Mouse (Mus musculus) myocyte (in vitro differentiated cells): ENCODE results near the gene Tacr3.

Experiments
- E2F4 ChIP-seq: IDR thresholded peaks from one replicate; pipeline ENCODE4 v1.6.1; 2011; ENCODE audit warnings: mild to moderate bottlenecking, control low read depth, moderate library complexity; ENCODE audit not compliant: insufficient read depth
- MAX ChIP-seq: IDR thresholded peaks from one replicate; pipeline ENCODE4 v1.6.1; 2011; ENCODE audit warnings: low read depth, mild to moderate bottlenecking, control low read depth
- MYOD1 ChIP-seq, 3 experiments: IDR thresholded peaks; one replicate each; pipeline ENCODE4 v1.6.1; 2011; ENCODE audit warnings: control low read depth in 2 of 3, low read depth in 2 of 3, mild to moderate bottlenecking in 2 of 3, moderate library complexity in 1 of 3; ENCODE audit not compliant: insufficient read length in 2 of 3, control insufficient read depth in 1 of 3
- POLR2A ChIP-seq: IDR thresholded peaks from one replicate; pipeline ENCODE4 v1.6.1; 2011; ENCODE audit warnings: low read depth, mild to moderate bottlenecking, control low read depth, moderate library complexity; ENCODE audit not compliant: insufficient read length
- POLR2AphosphoS2 ChIP-seq: IDR thresholded peaks from one replicate; pipeline ENCODE4 v1.6.1; 2011; ENCODE audit warnings: low read depth, control low read depth; ENCODE audit not compliant: insufficient read length
- REST ChIP-seq: IDR thresholded peaks from one replicate; pipeline ENCODE4 v1.6.1; 2011; ENCODE audit warnings: mild to moderate bottlenecking, control low read depth, moderate library complexity; ENCODE audit not compliant: insufficient read depth, insufficient read length
- TCF12 ChIP-seq: IDR thresholded peaks from one replicate; pipeline ENCODE4 v1.6.1; 2011; ENCODE audit warnings: mild to moderate bottlenecking, control low read depth; ENCODE audit not compliant: poor library complexity, insufficient read depth, severe bottlenecking
- TCF3 ChIP-seq: IDR thresholded peaks from one replicate; pipeline ENCODE4 v1.6.1; 2011; ENCODE audit warnings: low read depth, control low read depth; ENCODE audit not compliant: insufficient read length
- USF1 ChIP-seq: IDR thresholded peaks from one replicate; pipeline ENCODE4 v1.6.1; 2011; ENCODE audit warnings: low read depth, mild to moderate bottlenecking, control low read depth, moderate library complexity

- no peak for TF ChIP-seq POLR2A
- no peak for TF ChIP-seq REST
- TF ChIP-seq MYOD1 (IDR thresholded peaks at IDR 0.05; ENCODE audit: control insufficient read depth in 1 of 3, insufficient read length in 2 of 3, low read depth in 2 of 3) = no peak
- TF ChIP-seq USF1 = no peak
- TF ChIP-seq MAX = no peak
- no peak for TF ChIP-seq TCF12
- no peak for TF ChIP-seq E2F4
- no peak for TF ChIP-seq POLR2AphosphoS2
- TF ChIP-seq TCF3 = no peak
Measured at GRCm38 (mm10) chr3:134829531-134829921, 719 bp downstream of the Tacr3 start.
